Mouse (Mus musculus): ENCODE results near the gene Ttll10.

DNA sequence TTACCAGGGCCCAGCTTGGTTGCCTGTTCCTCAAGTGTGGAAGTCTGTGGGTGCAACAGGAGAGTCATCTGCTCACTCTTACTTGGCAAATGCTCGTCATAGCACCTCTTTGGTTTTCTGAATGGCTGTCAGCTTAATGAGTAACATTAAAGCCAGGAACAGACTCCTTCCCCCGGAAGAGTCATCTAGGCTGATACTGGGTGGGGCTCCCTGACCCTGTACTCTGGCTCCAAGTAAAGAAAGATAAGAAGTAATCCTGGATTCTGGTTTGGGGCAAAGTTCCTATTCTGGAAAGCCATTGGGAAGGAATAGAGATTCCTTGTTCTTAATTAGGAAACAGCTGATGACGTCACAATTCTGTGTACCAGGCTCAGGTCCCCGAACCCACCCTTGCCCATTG, 5.1 kb downstream of the Ttll10 start:
- TF ChIP-seq CTCF (IDR thresholded peaks at IDR 0.05; ENCODE audit: insufficient read depth, low read length) (no peak), POLR2A (IDR thresholded peaks at IDR 0.05; ENCODE audit: borderline replicate concordance, extremely low read depth, low read depth, low read length) (no peak)

Measured in lung, adult 2 months (tissue).